Mouse (Mus musculus) lung, adult 2 months (tissue): Measurements from ENCODE around the gene Sh3rf3.

Source experiments
- CTCF ChIP-seq: fragments of 200-500 bp; IDR thresholded peaks from 2 replicates; pipeline ENCODE4 v1.5.1; 2011; ENCODE audit warnings: mild to moderate bottlenecking, low read length, control low read depth; ENCODE audit not compliant: insufficient read depth
- POLR2A ChIP-seq: fragments of 200-500 bp; IDR thresholded peaks from 2 replicates; pipeline ENCODE4 v1.6.1; 2011; ENCODE audit warnings: low read depth, mild to moderate bottlenecking, control low read depth, low read length, borderline replicate concordance; ENCODE audit errors: extremely low read depth

GRCm38 (mm10) chr10:59117555-59117954, 304.4 kb downstream of the Sh3rf3 start:
- TF ChIP-seq CTCF (no peak), POLR2A (no peak)
